8 mouse cellular contexts compared by ENCODE assay signal in genomic region chr2:34904849-34905542, GRCm38 (mm10). TPM values are rescaled to one million over a fixed set of nuclear protein-coding genes. Genes with fewer than 3 reads are reported as not detected.
DNase-seq lines count a peak whose midpoint lies in the region; ATAC-seq and TF ChIP-seq lines count a peak whose summit lies in the region.

No protein-coding gene starts in this region.

- 0 out of 4 replicates have a peak overlapping the region, but pooled peaks of 1 of the 2 experiments have one; percentile 23 for H3K4me3 ChIP-seq in ES-E14 (ENCODE audit: insufficient read depth in 1 of 2, low read depth in 1 of 2, low read length in 2 of 2, poor library complexity in 1 of 2, severe bottlenecking in 1 of 2)
- H3K4me3 ChIP-seq in forebrain, embryonic 15.5 days, result peak overlapping the region; percentile 40
- peak overlapping the region; percentile 46 for H3K4me3 ChIP-seq in lung, adult 2 months (replicated peaks; ENCODE audit: extremely low read depth, low read depth, low read length)

- H3K4me2 ChIP-seq in forebrain, embryonic 15.5 days (replicated peaks), result peak overlapping the region; percentile 64

- no peaks in the 10 kb centered on the region for H3K36me3 ChIP-seq in ES-E14 (ENCODE audit: control insufficient read depth, insufficient read depth, low read length, poor library complexity, severe bottlenecking)
- H3K36me3 ChIP-seq in forebrain, embryonic 15.5 days, result no peaks in the 10 kb centered on the region

- peak; percentile 96 for ATAC-seq in forebrain, embryonic 15.5 days (replicated peaks)
- ATAC-seq in neutrophil, adult 5-6 weeks (ENCODE audit: extremely low read depth, insufficient number of reproducible peaks, low FRiP score, poor library complexity, severe bottlenecking), result peak; percentile 86

- H3K9ac ChIP-seq in ES-E14 (ENCODE audit: insufficient read depth, low read depth, low read length, poor library complexity, severe bottlenecking), result no peak overlapping the region
- peak overlapping the region; percentile 35 for H3K9ac ChIP-seq in forebrain, embryonic 15.5 days (replicated peaks)

- in situ Hi-C loops in ES-E14 (cut with MboI; ENCODE audit: low sequenced_read_pairs in 2 of 2, unreplicated experiment in 2 of 2), result no loop called here

- H3K27me3 ChIP-seq in forebrain, embryonic 15.5 days, result no peaks in the 10 kb centered on the region

- peaks cover 0 to 7% of the 10 kb centered on the region in 2 experiments; a peak in 1 of 4 replicates for H3K4me1 ChIP-seq in ES-E14 (ENCODE audit: control insufficient read depth in 2 of 2, insufficient read depth in 2 of 2, low read length in 2 of 2, poor library complexity in 1 of 2)
- peaks cover 11% of the 10 kb centered on the region for H3K4me1 ChIP-seq in forebrain, embryonic 15.5 days
- 0 out of 2 replicates have a peak, but pooled peaks cover 8% of the 10 kb centered on the region for H3K4me1 ChIP-seq in lung, adult 2 months (ENCODE audit: control insufficient read depth, insufficient read depth, low read length)

- DNase-seq in ES-E14 (ENCODE audit: low read depth, low spot score), result peak; percentile 98
- peak; percentile 99 for DNase-seq in cerebellum, adult 11-12 months
- peak; percentile 98 for DNase-seq in heart, postnatal 25 days (ENCODE audit: low spot score)
- DNase-seq in layer of hippocampus, adult 18-20 months (ENCODE audit: low spot score in 2 of 2), result peak; percentile 99
- DNase-seq in lung, adult 2 months, result peak; percentile 100
- peak; percentile 98 to 99 for DNase-seq in thymus, adult 18-20 months

- under 1% methylated on average over 34 of the region's 34 CpGs for WGBS in forebrain, embryonic 15.5 days
- WGBS in lung, adult 2 months, result 2% methylated on average over 34 of the region's 34 CpGs

- H3K27ac ChIP-seq in ES-E14 (ENCODE audit: insufficient read depth, low read depth, low read length, poor library complexity, severe bottlenecking), result no peak overlapping the region
- H3K27ac ChIP-seq in forebrain, embryonic 15.5 days (replicated peaks), result peak overlapping the region; percentile 67

- intact Hi-C loops in heart, postnatal 25 days (cut with DNase I), result loop anchor here (5.0 kb wide), 1 partner anchor 67 kb away; no protein-coding TSS in a partner anchor

- TF ChIP-seq POLR2A in lung, adult 2 months (IDR thresholded peaks at IDR 0.05; ENCODE audit: borderline replicate concordance, extremely low read depth, low read depth, low read length), result peak; percentile 85; the same call in 1 of the 2 replicates

- no peaks in the 10 kb centered on the region for H3K9me3 ChIP-seq in ES-E14 (ENCODE audit: control insufficient read depth, insufficient read depth, low read depth, low read length)
- no peaks in the 10 kb centered on the region for H3K9me3 ChIP-seq in forebrain, embryonic 15.5 days

- no peak for TF ChIP-seq CTCF in lung, adult 2 months (IDR thresholded peaks at IDR 0.05; ENCODE audit: insufficient read depth, low read length)

TF ChIP-seq in ES-E14, 5 proteins besides CTCF, POLR2A, EP300 and RAD21:
- TF ChIP-seq ZC3H11A (IDR thresholded peaks at IDR 0.05; ENCODE audit: borderline replicate concordance, low read depth, low read length) (no peak), CHD2 (IDR thresholded peaks at IDR 0.05; ENCODE audit: low read depth, low read length) (no peak), ZNF384 (IDR thresholded peaks at IDR 0.05; ENCODE audit: low read depth, low read length) (no peak), HCFC1 (IDR thresholded peaks at IDR 0.05; ENCODE audit: borderline replicate concordance, insufficient read depth, low read length) (no peak), MAFK (IDR thresholded peaks at IDR 0.05; ENCODE audit: insufficient read depth, low read depth, low read length) (no peak)
TF ChIP-seq in ES-E14: peak in this region for 0.

RNA-seq across cellular contexts. Expression of gene Phf19, which starts 8.8 kb away (rescaled TPM):
- total RNA-seq in ES-E14 (2012; rRNA removed), result 3.7 and 6.8 TPM in 2 replicates
- polyA plus RNA-seq in forebrain, embryonic 15.5 days (2015; fragmentation: Nextera tagmentation; extraction: Ambion mirVana), result 5.2 and 6.5 TPM in 2 replicates
- 1 to 10 TPM in 1 of 2 experiments, under 1 TPM in 1; 0.70 to 1.1 TPM for total RNA-seq in heart, postnatal 25 days (2021)
- total RNA-seq in layer of hippocampus, adult 18-20 months (2021), result under 1 TPM; 0.87 to 0.99 TPM
- 1.1 and 1.5 TPM in 2 replicates for polyA plus RNA-seq in lung, adult 2 months (2012; rRNA removed)
- total RNA-seq in neutrophil, adult 5-6 weeks (2017), result 3.9 and 5.1 TPM in 2 replicates

RNA-seq across cellular contexts. Expression of gene Psmd5, which starts 30.2 kb away (rescaled TPM):
- total RNA-seq in ES-E14 (2012; rRNA removed), result 42.4 and 50.6 TPM in 2 replicates
- polyA plus RNA-seq in forebrain, embryonic 15.5 days (2015; fragmentation: Nextera tagmentation; extraction: Ambion mirVana), result 101 and 108 TPM in 2 replicates
- 10 to 100 TPM; 11.9 to 16.3 TPM for total RNA-seq in heart, postnatal 25 days (2021)
- 10 to 100 TPM; 39.4 to 41.4 TPM for total RNA-seq in layer of hippocampus, adult 18-20 months (2021)
- 7.8 and 11.7 TPM in 2 replicates for polyA plus RNA-seq in lung, adult 2 months (2012; rRNA removed)
- total RNA-seq in neutrophil, adult 5-6 weeks (2017), result 17.1 and 17.7 TPM in 2 replicates

RNA-seq across cellular contexts. Expression of gene Cutal, which starts 30.8 kb away (rescaled TPM):
- 0.22 and 0.42 TPM in 2 replicates for total RNA-seq in ES-E14 (2012; rRNA removed)
- polyA plus RNA-seq in forebrain, embryonic 15.5 days (2015; fragmentation: Nextera tagmentation; extraction: Ambion mirVana), result 0.15 and 0.24 TPM in 2 replicates
- total RNA-seq in heart, postnatal 25 days (2021), result under 1 TPM; 0.57 to 0.98 TPM
- 1 to 10 TPM in 1 of 2 experiments, under 1 TPM in 1; 0.48 to 1.2 TPM for total RNA-seq in layer of hippocampus, adult 18-20 months (2021)
- polyA plus RNA-seq in lung, adult 2 months (2012; rRNA removed), result 30.6 and 30.8 TPM in 2 replicates
- total RNA-seq in neutrophil, adult 5-6 weeks (2017), result not detected in 2 replicates

RNA-seq across cellular contexts. Expression of gene Traf1, which starts 56.6 kb away (rescaled TPM):
- total RNA-seq in ES-E14 (2012; rRNA removed), result 1.2 and 1.3 TPM in 2 replicates
- polyA plus RNA-seq in forebrain, embryonic 15.5 days (2015; fragmentation: Nextera tagmentation; extraction: Ambion mirVana), result 0.46 and 1.6 TPM in 2 replicates
- total RNA-seq in heart, postnatal 25 days (2021), result 1 to 10 TPM; 1.0 to 1.3 TPM
- total RNA-seq in layer of hippocampus, adult 18-20 months (2021), result 1 to 10 TPM; 4.5 to 6.2 TPM
- polyA plus RNA-seq in lung, adult 2 months (2012; rRNA removed), result 52.3 and 59.6 TPM in 2 replicates
- total RNA-seq in neutrophil, adult 5-6 weeks (2017), result 31.1 and 31.3 TPM in 2 replicates
